Mouse (Mus musculus): ENCODE results near the gene 4833439L19Rik.
"Not testable (repeated sequence)": the region's sequence is repeated elsewhere in the genome, so short reads cannot be mapped to it uniquely, and the experiment has no call there.

Gene 4833439L19Rik

DNA sequence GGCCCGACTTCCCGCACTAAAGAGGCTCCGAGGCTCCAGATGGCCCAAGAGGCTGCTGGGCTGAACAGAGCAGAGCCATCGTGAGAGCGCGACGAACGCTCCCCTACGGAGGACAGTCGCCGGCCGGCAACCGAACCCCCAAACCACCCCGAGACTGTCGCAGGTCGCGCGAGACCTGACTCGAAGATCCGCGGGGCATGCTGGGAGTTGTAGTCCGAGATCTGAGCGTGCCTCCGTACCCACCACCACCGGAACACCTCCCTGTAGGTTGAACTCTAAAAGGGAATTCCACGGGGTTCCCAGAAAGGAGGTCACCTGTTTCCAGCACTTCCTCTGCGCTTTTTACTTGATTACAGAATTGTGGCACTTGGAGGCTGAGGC lies at the start of gene 4833439L19Rik:
Gene 4833439L19Rik (minus strand): TSS at position 235 of the 381 bp plus-strand sequence.
- peak; percentile 96 for DNase-seq (ENCODE audit: low spot score)

DNA sequence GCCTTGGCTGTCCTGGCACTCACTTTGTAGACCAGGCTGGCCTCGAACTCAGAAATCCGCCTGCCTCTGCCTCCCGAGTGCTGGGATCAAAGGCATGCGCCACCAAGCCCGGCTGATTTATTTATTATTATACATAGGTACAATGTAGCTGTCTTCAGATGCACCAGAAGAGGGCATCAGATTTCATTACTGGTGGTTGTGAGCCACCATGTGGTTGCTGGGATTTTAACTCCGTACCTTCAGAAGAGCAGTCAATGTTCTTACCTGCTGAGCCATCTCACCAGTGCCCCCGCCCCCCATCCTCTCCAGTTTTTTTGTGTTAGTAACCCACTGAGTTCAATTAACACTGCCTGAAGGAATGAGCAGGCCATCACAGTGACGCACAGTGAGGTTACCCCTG lies 47.9 kb upstream of the 4833439L19Rik start:
- not testable (repeated sequence) for DNase-seq (ENCODE audit: low spot score)

DNA sequence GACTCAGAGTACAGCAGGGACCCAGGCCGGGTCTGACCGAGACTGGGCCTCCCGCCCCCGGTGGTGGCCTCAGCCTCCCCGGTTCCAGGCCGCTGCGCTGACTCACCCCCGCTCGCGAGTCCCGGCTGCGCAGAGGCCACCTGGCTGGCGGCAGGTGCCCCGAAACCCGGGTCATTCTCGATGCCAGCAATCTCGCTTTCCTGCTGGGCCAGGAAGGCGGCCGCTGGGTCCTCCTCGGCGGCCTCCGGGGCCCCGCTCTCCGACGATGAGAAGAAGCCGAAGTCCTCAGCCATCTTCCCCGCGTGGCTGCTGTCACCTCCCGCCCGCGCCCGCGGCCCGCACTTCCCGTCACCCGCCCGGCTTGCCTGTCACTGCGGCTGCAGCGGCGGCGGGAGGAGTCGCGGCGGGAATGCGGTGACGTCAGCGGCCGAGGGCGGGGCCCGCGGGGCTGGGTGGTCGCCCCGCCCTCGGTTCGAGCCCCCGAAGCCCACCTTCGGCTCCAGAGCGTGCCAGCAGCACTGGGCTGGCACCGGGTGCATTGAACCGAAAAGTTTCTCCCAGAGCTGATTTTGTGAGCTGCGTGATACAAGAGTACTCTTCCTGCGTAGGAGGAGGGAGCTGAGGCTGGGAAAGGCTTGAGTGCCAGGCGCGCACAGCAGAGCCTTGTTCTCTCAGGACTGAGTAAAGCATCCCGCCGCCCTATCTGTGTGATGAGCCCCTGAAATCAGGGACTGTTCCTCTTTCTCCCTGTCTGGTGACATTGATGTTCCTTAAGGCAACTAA lies 45.9 kb upstream of the 4833439L19Rik start, which contains the start of gene Cltb:
Gene Cltb (minus strand): TSS at position 373 of the 783 bp plus-strand sequence.
- peak; percentile 90 for DNase-seq (ENCODE audit: low spot score)

DNA sequence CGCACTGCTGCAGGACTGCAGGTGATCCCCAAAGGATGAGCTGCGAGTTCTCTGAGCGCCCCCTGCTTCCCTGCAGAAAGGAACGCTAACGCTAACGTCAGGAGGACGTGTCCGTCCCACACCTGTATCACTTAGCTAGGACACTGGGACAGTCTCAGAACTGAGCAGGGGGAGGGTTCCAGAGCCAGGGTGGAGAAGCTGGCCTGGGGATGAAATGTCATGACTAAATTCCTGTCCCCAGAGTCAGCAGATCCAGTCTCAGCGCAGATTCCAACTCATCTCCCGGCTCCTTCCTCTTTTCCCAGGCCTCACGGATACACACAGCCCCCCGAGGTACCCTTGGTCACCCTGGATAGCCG lies 45.4 kb upstream of the 4833439L19Rik start:
- no peak for DNase-seq (ENCODE audit: low spot score)

DNA sequence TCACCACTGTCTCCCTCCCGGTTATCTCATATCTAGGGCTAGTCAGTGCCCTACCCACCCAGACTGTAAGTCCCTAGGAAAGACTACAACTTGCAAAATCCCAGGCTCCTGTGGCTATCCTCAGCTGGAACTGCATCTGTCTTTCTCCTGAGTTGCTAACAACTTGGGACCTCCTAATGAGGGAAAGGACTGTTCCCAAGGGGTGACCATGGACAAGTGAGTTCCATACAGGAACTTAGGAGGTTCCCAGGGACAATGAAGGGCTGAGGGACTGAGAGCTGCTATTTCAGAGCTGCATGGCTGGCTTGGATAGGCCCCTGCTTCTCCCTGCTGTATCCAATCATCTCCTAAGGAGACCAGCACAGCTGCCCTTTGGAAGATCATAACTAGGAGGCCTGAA lies 44.1 kb upstream of the 4833439L19Rik start:
- no peak for DNase-seq (ENCODE audit: low spot score)

DNA sequence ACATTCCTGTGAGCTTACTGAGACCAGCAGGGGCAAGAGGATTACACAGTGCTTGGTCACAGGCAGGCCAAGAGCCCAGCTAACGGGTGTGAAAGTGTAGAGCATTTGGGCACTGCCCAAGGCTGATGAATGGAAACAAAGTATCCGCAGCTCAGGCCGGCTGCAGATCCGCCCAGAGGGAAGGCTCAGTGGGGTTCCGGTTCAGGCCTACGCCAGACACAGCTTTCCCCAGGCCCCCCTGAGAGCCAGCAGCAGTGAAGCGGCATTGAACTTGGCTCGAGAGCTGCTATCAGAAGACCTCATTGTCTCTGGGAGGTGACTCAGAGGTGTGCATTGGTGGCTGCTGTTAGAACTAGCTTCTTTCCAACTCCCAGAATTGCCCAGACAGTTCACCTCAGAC lies 43.4 kb upstream of the 4833439L19Rik start:
- no peak for DNase-seq (ENCODE audit: low spot score)

DNA sequence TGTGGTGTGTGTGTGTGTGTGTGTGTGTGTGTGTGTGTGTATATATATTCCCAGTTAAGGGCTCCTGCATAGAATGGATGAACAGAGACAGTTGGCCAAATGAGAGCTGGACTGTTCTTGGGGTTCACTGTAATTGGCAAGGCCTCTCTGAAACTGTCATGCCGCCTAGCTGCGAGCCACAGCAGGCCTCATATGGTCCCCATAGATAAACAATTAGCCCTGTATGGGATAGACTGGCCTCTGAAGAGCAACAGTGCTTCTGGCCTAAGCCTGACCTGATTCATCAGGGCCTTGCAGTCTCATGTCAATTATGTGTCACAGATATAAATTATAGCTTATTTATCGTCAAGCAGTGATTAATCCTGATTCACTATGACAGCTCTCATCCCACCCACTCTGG lies 42.8 kb upstream of the 4833439L19Rik start:
- DNase-seq (ENCODE audit: low spot score), result no peak

DNA sequence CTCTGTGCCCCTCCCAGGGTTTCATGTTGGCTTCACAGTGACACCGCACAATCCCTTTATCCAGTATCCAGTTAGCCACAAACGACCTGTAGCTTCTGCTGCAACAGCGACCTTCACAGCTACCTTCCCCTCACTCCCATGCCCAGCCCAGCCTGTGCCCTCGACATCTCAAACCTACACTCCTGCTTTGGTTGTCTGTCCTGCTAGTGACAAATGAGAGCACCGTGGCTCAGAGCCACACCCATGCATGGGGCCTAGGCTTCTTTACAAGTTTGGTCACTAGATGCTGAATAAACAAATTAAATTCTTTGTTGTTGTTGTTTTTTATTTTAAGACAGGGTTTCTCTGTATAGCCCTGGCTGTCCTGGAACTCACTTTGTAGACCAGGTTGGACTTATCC lies 42.0 kb upstream of the 4833439L19Rik start:
- DNase-seq (ENCODE audit: low spot score), result no peak

DNA sequence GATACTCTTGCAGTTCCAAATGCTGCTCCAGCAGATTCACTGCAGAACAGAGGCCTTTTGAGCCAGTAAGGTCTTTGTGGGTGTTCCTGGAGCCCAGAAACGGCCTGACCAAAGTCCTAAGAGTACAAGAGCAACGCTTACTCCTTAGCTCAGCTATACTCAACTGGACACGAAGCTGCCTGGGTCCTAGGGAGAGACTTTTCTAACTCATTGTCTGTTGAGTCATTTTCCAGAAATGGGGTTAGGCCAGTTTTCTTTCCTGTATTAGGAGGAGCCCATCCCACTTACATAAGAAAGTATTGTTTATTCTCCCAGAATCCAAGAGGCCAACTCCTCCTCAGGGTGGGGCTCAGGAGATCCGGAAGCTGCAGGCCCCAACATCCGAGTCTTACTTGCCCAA lies 40.2 kb upstream of the 4833439L19Rik start:
- peak; percentile 50 for DNase-seq (ENCODE audit: low spot score)

DNA sequence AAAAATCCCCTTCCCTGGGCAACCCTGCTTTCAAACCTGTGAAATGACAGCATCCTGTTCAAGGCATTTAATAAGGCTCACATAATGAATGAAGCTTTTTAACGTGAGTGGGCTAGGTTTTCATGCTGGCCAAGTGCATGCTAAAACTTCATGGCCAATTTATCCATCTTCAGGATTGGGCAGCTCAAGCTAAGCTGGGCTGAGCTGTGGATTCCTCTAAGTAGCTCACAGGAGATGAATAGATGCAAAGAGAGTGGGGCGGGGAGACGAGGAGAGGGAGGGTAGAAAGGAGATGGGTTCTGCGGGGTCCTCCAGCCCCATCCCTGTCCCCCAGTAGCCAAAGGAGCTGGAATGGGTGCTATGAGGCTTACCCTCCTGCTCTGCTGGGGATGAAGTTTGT lies 39.0 kb upstream of the 4833439L19Rik start:
- DNase-seq (ENCODE audit: low spot score), result no peak

DNA sequence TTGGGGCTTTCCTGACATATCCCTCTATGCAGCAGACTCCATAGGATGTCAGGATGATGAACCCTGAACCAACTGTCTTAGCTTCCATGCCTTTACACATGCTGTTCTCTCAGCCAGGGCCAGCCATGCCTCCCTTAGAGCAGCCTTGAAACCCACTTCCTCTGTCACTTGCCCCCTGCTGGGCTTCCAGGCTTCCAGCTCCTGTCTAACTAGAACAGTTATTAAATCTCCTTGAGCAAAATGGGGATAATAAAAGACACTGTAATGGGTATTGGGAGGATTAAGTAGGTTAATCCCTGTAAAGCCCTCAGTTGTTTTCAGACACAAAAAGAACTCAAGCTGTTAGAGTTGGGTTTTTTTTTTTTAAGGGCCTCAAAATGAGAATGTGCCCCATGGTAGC lies 38.3 kb upstream of the 4833439L19Rik start:
- no peak for DNase-seq (ENCODE audit: low spot score)

DNA sequence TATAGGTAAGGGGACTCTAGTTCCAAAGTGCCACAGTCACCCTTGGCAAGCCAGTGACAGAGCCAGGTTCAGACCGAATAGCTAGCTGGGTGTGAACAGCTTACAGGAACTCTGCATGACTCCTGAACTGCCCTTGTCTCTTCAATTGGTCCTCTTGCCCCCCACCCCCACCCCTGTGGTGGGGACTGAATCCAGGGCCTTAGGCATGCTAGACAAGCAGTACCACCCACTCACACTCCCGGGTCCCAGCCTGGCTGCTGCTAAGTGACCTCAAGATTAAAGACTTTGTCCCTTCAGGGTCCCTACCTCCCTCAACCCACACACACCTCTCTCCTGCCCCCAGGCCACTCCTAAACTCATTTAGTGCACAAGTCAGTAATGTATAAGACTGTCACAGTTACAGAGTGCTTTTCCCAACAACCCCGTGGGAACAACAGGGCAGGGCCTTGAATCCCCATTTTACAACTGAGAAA lies 37.4 kb upstream of the 4833439L19Rik start:
- no peak for DNase-seq (ENCODE audit: low spot score)

DNA sequence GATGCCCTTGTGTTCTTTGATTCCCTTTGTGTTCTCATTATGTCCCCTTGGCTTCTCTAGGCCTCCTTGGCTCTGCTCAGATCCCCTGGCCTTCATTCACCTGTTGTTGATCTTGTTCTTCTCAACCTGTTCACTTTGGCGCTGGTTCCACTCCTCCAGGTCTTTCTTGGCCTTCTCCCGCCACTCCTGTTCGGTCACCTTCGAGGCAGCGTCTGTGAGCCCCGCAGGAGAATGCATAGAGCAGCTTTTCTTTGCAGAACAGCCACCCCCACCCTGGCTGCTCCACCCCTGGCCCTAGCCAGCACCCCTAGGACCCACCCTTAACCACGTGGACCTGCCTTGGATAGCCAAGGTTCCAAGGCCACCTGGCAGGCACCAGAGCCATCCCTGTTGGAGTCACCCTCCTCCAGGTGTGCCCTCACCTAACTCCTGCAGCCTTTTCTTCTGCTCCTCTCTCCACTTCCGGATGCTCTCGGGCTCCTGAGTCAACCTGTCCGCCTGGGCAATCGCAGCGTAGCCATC lies 33.4 kb upstream of the 4833439L19Rik start:
- DNase-seq (ENCODE audit: low spot score), result no peak

DNA sequence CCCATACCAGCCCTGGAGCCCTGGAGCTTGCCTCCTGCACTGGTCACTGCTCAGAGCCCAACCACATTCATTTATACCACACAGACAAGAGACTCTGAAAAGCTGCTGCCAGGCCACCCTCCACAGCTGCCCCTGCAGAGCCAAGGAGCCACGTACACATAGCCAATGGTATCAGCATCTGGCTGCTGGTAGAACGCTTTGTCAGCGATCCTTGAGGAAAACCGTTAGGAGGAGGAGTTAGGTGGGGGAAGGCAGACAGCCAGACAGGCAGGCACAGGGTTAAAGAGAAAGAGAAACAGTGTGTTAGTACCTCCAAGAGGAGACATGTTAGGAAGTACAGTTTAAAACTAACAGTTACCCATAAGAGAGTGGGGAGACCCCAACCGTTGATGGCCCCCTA lies 31.6 kb upstream of the 4833439L19Rik start:
- no peak for DNase-seq (ENCODE audit: low spot score)

DNA sequence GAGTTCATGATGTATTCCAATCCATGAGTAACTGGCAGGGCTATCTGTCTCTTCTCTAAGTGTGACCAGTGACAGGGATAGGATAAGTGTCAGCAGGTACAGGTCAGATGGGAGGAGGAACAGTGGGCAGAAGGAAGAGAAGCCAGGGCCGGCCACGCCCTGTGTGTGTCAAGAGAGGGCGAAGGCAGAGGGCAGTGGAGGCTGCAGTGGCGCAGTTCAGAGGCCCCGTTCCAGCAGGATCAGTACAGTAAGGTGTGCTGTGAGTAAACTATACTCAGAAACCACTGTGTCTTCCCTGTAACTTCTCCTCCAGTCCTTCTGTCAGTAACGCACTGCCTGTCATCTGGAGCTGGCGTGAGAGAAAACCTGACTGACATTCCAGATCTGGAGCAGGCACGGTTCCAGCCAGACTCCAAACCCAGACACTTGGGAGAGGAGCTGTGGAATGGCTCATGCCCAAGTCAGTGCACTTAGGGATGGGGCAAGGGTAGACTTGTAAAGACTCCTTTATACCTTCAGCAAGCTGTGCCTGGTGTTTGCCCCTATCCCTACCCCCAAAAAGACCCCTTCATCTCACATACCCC lies 31.0 kb upstream of the 4833439L19Rik start:
- no peak for DNase-seq (ENCODE audit: low spot score)

DNA sequence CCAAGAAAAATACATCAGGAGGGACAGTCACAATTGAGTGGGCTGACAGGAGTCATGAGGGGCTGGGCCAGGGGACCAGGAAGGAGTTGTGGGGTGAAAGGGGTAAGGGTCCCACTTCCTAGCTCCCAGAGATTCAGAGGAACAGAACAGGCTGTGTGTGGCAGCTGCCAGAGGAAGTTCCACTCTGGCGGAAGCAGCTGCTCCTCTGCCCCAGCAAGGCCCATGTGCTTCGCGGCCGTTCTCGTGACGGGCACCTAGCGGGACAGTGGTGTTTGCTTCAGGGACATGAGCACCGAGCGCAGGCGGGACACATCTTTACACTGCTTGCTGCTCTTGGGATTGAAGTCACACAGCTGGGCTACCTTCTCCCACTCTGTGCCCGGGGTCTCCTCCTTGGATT lies 28.4 kb upstream of the 4833439L19Rik start:
- no peak for DNase-seq (ENCODE audit: low spot score)

DNA sequence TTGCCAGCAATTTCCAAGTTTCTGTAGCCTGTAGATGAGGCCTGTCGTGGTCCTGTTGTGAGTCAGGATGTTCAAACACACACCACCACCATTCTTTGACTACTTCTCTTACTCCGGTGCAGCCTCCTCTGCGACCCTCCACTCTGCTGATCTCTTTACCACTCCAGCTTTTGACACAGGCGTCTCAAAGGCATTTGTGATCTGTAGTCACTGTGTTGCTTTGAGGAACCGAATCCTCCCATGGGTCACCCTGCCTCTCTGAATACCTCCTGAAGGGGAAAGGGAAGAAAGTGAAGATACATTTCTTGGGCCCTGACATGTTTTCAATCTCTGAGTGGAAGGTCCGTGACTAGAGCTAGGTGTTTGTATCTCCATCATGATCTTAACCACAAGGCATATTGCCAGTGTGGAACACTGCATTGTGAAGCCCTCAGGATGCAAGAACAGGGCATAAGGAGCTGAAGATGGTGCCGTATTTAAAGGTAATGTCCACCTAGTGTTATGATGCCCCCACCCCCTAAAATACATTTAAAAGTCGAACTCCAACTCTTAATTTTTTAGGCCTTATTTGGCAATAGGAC lies 26.6 kb upstream of the 4833439L19Rik start:
- no peak for DNase-seq (ENCODE audit: low spot score)

DNA sequence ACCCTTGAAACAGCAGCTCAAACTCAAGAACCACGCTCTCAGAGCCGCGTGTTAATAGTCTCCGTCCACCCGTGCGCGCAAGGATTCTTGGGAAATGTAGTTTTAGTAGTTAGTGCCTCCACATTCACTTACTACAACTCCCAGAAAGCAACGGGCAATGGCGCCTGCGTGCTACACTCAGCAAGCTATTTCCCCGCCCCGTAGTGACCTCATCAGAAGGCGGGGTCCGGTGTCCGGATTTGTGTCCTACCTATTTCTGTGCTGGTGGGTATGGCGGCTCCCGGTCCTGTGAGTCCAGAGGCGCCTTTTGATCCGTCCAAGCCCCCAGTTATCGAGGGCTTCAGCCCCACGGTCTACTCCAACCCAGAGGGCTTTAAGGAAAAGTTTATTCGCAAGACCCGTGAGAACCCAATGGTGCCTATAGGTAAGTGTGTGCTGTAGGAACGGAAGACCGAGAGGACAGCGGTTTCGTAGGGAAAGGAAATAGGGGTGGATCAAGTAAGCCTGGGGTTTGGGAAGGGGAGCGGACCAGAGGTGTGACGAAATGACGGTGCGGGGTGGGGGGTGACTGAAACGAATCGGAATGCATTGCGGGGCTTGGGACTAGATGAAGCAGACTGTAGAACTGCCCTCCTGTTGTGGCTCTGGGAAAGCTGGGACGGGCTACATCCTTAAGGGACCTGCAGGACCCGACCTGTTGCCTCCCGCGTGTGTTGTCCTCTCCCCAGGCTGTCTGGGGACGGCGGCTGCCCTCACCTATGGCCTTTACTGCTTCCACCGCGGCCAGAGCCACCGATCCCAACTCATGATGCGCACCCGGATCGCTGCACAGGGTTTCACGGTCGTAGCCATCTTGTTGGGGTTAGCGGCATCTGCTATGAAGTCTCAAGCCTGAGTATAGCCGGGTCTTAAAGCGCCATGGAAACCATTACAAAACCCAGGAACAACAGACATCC lies 25.0 kb upstream of the 4833439L19Rik start, which contains the start of the genes Nop16 and Higd2a:
Gene Nop16 (minus strand): TSS at position 95 of the 956 bp plus-strand sequence.
Gene Higd2a (plus strand): TSS at position 212 of the 956 bp plus-strand sequence.
- peak; percentile 99 for DNase-seq (ENCODE audit: low spot score)

DNA sequence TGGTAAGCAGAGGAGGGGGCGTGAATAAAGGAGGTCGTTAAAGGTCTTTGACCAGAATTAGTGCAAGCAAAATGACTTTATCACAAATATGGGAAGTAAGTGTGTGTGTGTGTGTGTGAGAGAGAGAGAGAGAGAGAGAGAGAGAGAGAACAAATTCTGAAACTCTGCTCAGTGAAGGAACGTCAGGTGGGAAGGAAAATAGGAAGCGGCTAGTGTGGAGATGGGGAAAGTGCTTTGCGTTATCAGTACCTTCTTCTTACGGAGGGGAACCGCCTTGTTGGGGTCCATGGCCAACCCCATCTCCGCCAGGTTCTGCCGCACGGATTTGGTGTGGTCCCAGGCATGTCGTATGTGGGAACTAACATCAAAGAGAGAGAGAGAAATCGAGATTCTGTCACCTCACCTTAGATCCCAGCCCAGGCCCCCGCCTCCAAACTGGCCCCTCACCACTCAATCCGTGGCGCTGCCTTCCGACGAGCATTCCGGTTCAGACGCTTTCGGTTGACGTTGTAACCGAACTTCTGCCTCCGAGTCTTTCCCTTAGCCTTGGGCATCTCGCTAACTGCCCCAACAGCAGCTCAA lies 24.3 kb upstream of the 4833439L19Rik start:
- no peak for DNase-seq (ENCODE audit: low spot score)

DNA sequence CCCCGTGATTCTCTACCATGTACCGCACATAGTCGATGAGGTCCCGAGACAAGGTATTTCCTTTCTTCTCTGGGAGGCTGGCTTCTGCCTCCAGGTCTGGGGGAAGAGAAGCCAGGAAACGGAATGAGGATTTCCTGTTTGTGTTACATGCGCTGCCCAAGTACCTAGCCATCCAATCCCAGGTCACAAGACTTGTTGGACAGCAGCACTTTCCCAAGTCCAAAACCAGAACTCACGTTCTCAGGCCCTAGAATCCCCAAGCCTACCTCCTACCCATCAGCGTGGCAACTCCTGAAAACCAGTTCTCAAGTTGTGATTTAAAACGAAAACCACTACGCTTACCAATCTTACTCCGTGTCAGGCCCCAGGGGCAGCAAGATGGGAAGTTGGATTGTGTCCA lies 20.6 kb upstream of the 4833439L19Rik start:
- no peak for DNase-seq (ENCODE audit: low spot score)

DNA sequence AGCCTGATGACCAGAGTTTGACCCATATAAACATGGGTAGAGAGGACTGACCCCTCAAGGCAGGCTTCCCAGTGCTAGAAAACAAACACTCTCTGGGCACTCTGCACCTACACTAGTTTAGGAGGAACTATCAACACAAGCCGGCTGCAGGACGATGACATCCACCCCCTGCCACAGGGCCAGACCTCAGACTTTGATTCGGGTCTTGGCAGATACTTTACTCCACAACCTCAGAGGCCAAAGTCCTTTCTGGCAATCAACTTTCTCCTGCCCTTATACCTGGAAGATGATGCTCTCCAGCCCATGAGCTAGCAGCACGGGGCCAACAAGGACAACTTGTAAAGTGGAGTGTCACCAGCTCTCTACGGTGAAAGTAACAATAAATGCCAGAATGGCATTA lies 17.6 kb upstream of the 4833439L19Rik start:
- DNase-seq (ENCODE audit: low spot score), result no peak

Data from lung, postnatal 25 days (tissue).